Mouse (Mus musculus) heart, adult 2 months (tissue): ENCODE measurements around the gene Kcna2. TPM values are rescaled to one million over a fixed set of nuclear protein-coding genes. Genes with fewer than 3 reads are reported as not detected.

Experiments used
- DNase-seq, 2 experiments: peaks; one replicate each; pipeline ENCODE4 v3.0.0; 2021
- H3K27ac ChIP-seq: fragments of 200-600 bp; 2 replicates; pipeline ENCODE4 v1.8.1; 2022
- H3K27me3 ChIP-seq: fragments of 200-500 bp; 2 replicates; pipeline ENCODE4 v1.6.1; 2012; ENCODE audit warnings: mild to moderate bottlenecking, low read length, inconsistent platforms, mixed read lengths; ENCODE audit not compliant: control insufficient read depth, insufficient read depth
- H3K36me3 ChIP-seq: fragments of 200-500 bp; 2 replicates; pipeline ENCODE4 v1.6.1; 2012; ENCODE audit warnings: low read length, inconsistent platforms; ENCODE audit not compliant: control insufficient read depth, insufficient read depth
- H3K4me1 ChIP-seq: fragments of 200-500 bp; 2 replicates; pipeline ENCODE4 v1.6.1; 2011; ENCODE audit warnings: low read length; ENCODE audit not compliant: control insufficient read depth, insufficient read depth
- H3K4me3 ChIP-seq: fragments of 200-600 bp; 2 replicates; pipeline ENCODE4 v1.8.1; 2022
- H3K79me2 ChIP-seq: fragments of 200-500 bp; replicated peaks from 2 replicates; pipeline ENCODE4 v1.6.1; 2012; ENCODE audit warnings: mild to moderate bottlenecking, inconsistent platforms, low read length, moderate library complexity, mixed read lengths; ENCODE audit not compliant: control insufficient read depth, insufficient read depth
- H3K9ac ChIP-seq: fragments of 200-500 bp; 2 replicates; pipeline ENCODE4 v1.6.1; 2012; ENCODE audit warnings: low read depth, mild to moderate bottlenecking, control low read depth, inconsistent platforms, low read length, mixed read lengths
- CTCF ChIP-seq: fragments of 200-600 bp; IDR thresholded peaks from 2 replicates; pipeline ENCODE4 v1.8.1; 2022; ENCODE audit warnings: antibody characterized with exemption, mild to moderate bottlenecking, moderate library complexity
- EP300 ChIP-seq: fragments of 200-500 bp; IDR thresholded peaks from 2 replicates; pipeline ENCODE4 v1.6.1; 2011; ENCODE audit warnings: low read depth, low read length, control low read depth; ENCODE audit not compliant: insufficient read depth
- POLR2A ChIP-seq: fragments of 200-500 bp; IDR thresholded peaks from 2 replicates; pipeline ENCODE4 v1.6.1; 2011; ENCODE audit warnings: mild to moderate bottlenecking, low read depth, low read length, control low read depth; ENCODE audit not compliant: insufficient read depth
- WGBS: fragments of 180-500 bp; shearing (Covaris S2); methylation state at CpG from one replicate; pipeline ENCODE4 v1.1.7; 2018; 5-methylcytosine and 5-hydroxymethylcytosine counted together
- intact Hi-C: fragments of 180-260 bp; cut with DNase I; formaldehyde crosslinking; loops from one replicate; pipeline ENCODE4 v1.15.1; 2025
- polyA plus RNA-seq: library from polyadenylated mRNA; depleted of rRNA; stranded (reverse); fragments of >200 nt; gene quantifications from 2 replicates; pipeline ENCODE4 v1.2.3, GENCODE M21; 2012
- total RNA-seq, 2 experiments: library from RNA; stranded (reverse); gene quantifications; 2 replicates each; pipeline ENCODE4 v1.2.3; 2021

Gene Kcna2
- total and polyA plus RNA-seq, 3 experiments: 1.0 to 1.6 (median 1.1) TPM

- intact Hi-C loops: no loop called here
- H3K27ac ChIP-seq: no peak overlapping the region
- 58% methylated on average over 2 of the region's 2 CpGs for WGBS
Measured at GRCm38 (mm10) chr3:107073863-107074262, 27.1 kb upstream of the Kcna2 start.

GRCm38 (mm10) chr3:107075705-107076104 lies 25.2 kb upstream of the Kcna2 start:
- Histone ChIP-seq H3K4me1 (no peaks in the 10 kb centered on the region), H3K36me3 (no peaks in the 10 kb centered on the region), H3K79me2 (no peaks in the 10 kb centered on the region), H3K9ac (no peak overlapping the region), H3K27me3 (0 out of 2 replicates have a peak, but pooled peaks cover 1% of the 10 kb centered on the region), H3K4me3 (no peak overlapping the region), H3K27ac (no peak overlapping the region)
- DNase-seq: no peak
- intact Hi-C loops: no loop called here
- TF ChIP-seq POLR2A: no peak
- no peak for TF ChIP-seq EP300
- TF ChIP-seq CTCF: no peak
- 81% methylated on average over 1 of the region's 1 CpGs for WGBS

More at GRCm38 (mm10) chr3:107073863-107074262, 27.1 kb upstream of the Kcna2 start:
- 0 out of 2 replicates have a peak, but pooled peaks cover 1% of the 10 kb centered on the region for H3K27me3 ChIP-seq
- DNase-seq: no peak
- no peaks in the 10 kb centered on the region for H3K36me3 ChIP-seq
- H3K79me2 ChIP-seq: no peaks in the 10 kb centered on the region
- TF ChIP-seq POLR2A (no peak), EP300 (no peak), CTCF (no peak)
- H3K4me3 ChIP-seq: no peak overlapping the region
- H3K4me1 ChIP-seq: no peaks in the 10 kb centered on the region
- H3K9ac ChIP-seq: no peak overlapping the region

DNA sequence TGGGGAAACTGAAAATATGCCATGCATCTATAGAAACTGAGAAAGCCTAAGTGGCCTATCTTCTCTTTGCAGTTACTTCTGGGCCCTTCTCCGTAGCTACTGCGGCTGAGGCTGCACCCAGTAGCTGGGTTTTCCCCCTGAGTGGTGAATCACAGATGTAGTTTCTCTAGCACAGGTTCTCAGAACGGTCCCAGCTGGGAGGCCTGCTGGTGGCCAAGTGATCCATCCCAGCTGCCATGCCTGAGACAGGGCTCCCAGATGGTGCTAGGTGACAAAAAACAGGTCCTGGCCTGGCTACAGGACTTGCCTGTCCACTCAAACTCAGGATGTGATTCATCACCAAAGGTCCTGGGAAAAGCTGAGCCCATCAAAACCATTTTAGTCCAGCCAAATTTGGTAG lies 24.3 kb upstream of the Kcna2 start:
- H3K9ac ChIP-seq: no peak overlapping the region

GRCm38 (mm10) chr3:107077101-107077500 lies 23.8 kb upstream of the Kcna2 start:
- TF ChIP-seq EP300 (no peak), POLR2A (no peak), CTCF (no peak)
- intact Hi-C loops: no loop called here
- H3K27ac ChIP-seq: no peak overlapping the region
- H3K36me3 ChIP-seq: no peaks in the 10 kb centered on the region
- WGBS: 88% methylated on average over 2 of the region's 2 CpGs
- no peak overlapping the region for H3K4me3 ChIP-seq
- no peak for DNase-seq
- H3K4me1 ChIP-seq: no peaks in the 10 kb centered on the region
- no peak overlapping the region for H3K9ac ChIP-seq
- 0 out of 2 replicates have a peak, but pooled peaks cover 1% of the 10 kb centered on the region for H3K27me3 ChIP-seq
- H3K79me2 ChIP-seq: no peaks in the 10 kb centered on the region

More for the DNA sequence above, 24.3 kb upstream of the Kcna2 start:
- peak in 1 of 2 experiments; percentile 24 for DNase-seq
- Histone ChIP-seq H3K36me3 (no peaks in the 10 kb centered on the region), H3K4me1 (no peaks in the 10 kb centered on the region), H3K27me3 (0 out of 2 replicates have a peak, but pooled peaks cover 1% of the 10 kb centered on the region), H3K27ac (no peak overlapping the region), H3K4me3 (no peak overlapping the region), H3K79me2 (no peaks in the 10 kb centered on the region)
- no peak for TF ChIP-seq CTCF
- no peak for TF ChIP-seq POLR2A
- no peak for TF ChIP-seq EP300
- intact Hi-C loops: no loop called here
- 45% methylated on average over 3 of the region's 3 CpGs for WGBS

DNA sequence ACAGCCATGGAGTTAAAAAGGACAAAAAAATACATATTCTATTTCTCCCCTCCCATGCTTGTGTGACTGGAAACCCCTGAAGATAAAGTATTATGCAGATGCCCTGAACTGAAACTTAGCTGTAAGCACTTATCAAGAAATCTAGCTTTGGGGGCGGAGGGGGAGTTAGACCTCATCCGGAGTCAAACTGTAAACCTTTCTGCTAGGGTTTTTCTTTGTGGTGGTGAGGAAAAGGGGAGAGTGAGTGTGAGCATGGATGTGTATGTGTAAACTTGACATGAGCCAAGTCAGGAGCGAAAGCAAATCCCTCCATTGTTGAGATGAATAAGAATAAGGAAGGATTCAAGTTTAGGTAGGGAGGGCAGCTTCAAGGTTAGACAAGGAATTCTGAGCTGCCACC lies 20.1 kb upstream of the Kcna2 start:
- DNase-seq: no peak
- Histone ChIP-seq H3K36me3 (no peaks in the 10 kb centered on the region), H3K27ac (no peak overlapping the region), H3K4me1 (no peaks in the 10 kb centered on the region), H3K79me2 (no peaks in the 10 kb centered on the region), H3K4me3 (no peak overlapping the region), H3K9ac (no peak overlapping the region), H3K27me3 (no peaks in the 10 kb centered on the region)
- WGBS: 80% methylated on average over 3 of the region's 3 CpGs
- intact Hi-C loops: loop anchor here (1.0 to 2.0 kb wide), 2 partner anchors 140 to 178 kb away; no protein-coding TSS in a partner anchor
- TF ChIP-seq EP300 (no peak), POLR2A (no peak), CTCF (no peak)

- DNase-seq: no peak
- Histone ChIP-seq H3K4me3 (no peak overlapping the region), H3K79me2 (no peaks in the 10 kb centered on the region), H3K36me3 (no peaks in the 10 kb centered on the region), H3K27ac (no peak overlapping the region), H3K4me1 (no peaks in the 10 kb centered on the region), H3K27me3 (no peaks in the 10 kb centered on the region), H3K9ac (no peak overlapping the region)
- intact Hi-C loops: loop anchor here (1.0 to 2.0 kb wide), 2 partner anchors 140 to 178 kb away; no protein-coding TSS in a partner anchor
- 35% methylated on average over 3 of the region's 3 CpGs for WGBS
- TF ChIP-seq POLR2A: no peak
- TF ChIP-seq CTCF: peak; percentile 68
Measured at GRCm38 (mm10) chr3:107081227-107081626, 19.7 kb upstream of the Kcna2 start.
